Mouse (Mus musculus) stomach, postnatal 0 days (tissue): ENCODE results near the gene Tctex1d2. TPM values are rescaled to one million over a fixed set of nuclear protein-coding genes. Genes with fewer than 3 reads are reported as not detected.

Source experiments
- ATAC-seq: fragments of 200-750 bp; cut with Nextera tagmentation; 2 replicates; pipeline ENCODE4 v1.8.0; 2017; ENCODE audit not compliant: low FRiP score, low TSS enrichment
- DNase-seq: peaks from one replicate; pipeline ENCODE4 v3.0.0-alpha.2; 2016; ENCODE audit warnings: low spot score
- H3K27ac ChIP-seq: fragments of 300-500 bp; sonication (generic); replicated peaks from 2 replicates; pipeline ENCODE4 v1.5.1; 2014; ENCODE audit warnings: mild to moderate bottlenecking, control low read depth
- H3K27me3 ChIP-seq: fragments of 300-500 bp; sonication (generic); 2 replicates; pipeline ENCODE4 v1.6.1; 2014; ENCODE audit warnings: low read length; ENCODE audit not compliant: control insufficient read depth, insufficient read depth
- H3K36me3 ChIP-seq: fragments of 300-500 bp; sonication (generic); 2 replicates; pipeline ENCODE4 v1.6.1; 2014; ENCODE audit warnings: low read length, mixed read lengths; ENCODE audit not compliant: control insufficient read depth, insufficient read depth
- H3K4me1 ChIP-seq: fragments of 300-500 bp; sonication (generic); replicated peaks from 2 replicates; pipeline ENCODE4 v1.6.1; 2014; ENCODE audit warnings: antibody characterized with exemption; ENCODE audit not compliant: control insufficient read depth, insufficient read depth
- H3K4me2 ChIP-seq: fragments of 300-500 bp; sonication (generic); replicated peaks from 2 replicates; pipeline ENCODE4 v1.6.1; 2014; ENCODE audit warnings: low read depth, mild to moderate bottlenecking, control low read depth, moderate library complexity
- H3K4me3 ChIP-seq: fragments of 300-500 bp; sonication (generic); 2 replicates; pipeline ENCODE4 v1.5.1; 2014; ENCODE audit warnings: low read depth, low read length, control low read depth
- H3K9ac ChIP-seq: fragments of 300-500 bp; sonication (generic); 2 replicates; pipeline ENCODE4 v1.6.1; 2014; ENCODE audit warnings: mild to moderate bottlenecking, low read length, control low read depth, mixed read lengths
- H3K9me3 ChIP-seq: fragments of 300-500 bp; sonication (generic); 2 replicates; pipeline ENCODE4 v1.6.1; 2016; ENCODE audit warnings: low read length; ENCODE audit not compliant: control insufficient read depth
- CTCF ChIP-seq: IDR thresholded peaks from 2 replicates; pipeline ENCODE4 v1.5.1; 2016; ENCODE audit warnings: antibody characterized with exemption, low read depth, mild to moderate bottlenecking, moderate library complexity
- EP300 ChIP-seq: optimal IDR thresholded peaks from 2 replicates; pipeline ENCODE3; 2016; ENCODE audit warnings: antibody characterized with exemption
- WGBS: fragments of 180-500 bp; shearing (Covaris S2); extraction: QIAGEN DNeasy Blood & Tissue Kit; methylation state at CpG from one replicate; pipeline ENCODE4 v1.1.7; 2014; 5-methylcytosine and 5-hydroxymethylcytosine counted together
- polyA plus RNA-seq: library from polyadenylated mRNA; unstranded; fragments of >200 nt; fragmentation: Nextera tagmentation; extraction: Ambion mirVana; gene quantifications from 2 replicates; pipeline ENCODE4 v1.2.1, GENCODE M21; 2015

Tctex1d2 gene
- 24.3 and 26.3 TPM in 2 replicates for polyA plus RNA-seq

DNA sequence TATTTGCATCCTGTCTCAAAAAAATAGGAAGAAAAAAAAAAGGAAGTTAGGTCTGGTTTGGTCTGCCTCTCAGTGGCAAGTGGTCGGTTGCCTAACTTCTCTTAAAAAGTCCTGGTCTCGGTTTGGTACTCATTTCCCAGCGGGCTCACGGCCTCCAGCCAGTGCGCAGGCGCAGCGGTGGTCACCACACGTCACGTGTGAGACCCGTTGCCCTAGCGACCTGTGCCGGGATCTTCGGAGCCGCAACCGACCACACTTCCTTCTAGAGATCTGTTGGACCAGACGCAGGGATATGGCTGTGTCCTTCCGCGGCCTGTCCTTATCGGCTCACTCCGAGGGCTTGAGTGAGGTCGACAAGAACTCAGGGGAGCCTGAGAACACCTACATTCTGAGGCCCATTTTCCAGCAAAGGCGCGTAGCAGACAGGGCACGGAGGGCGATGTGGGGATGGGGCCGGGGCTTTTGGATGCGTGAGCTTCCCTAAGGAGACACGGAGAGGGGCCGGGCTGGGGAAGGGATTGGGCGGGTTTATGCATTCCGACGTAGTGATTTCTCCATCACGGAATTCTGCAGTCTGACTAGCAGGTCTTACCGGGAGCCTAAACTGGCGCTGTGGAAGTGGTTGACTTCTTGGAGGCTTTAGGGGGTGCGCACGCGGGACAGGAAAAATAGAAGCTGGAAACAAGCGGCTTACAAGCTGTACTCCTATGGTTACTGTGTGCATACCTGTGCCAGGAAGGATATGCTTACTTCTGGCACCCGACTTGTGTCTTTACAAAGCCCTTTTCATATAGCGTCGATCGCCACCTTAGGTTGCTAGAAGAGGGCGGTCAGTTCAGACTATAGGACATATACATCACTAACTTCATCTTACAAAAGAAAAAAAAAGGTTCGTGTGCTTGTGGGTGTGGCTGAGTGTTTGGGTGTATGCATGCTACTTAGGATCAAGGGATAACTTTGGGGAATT lies at the start of gene Tctex1d2:
TSS of gene Tctex1d2 (plus strand) at position 186 of the 967 bp plus-strand sequence.
- Histone ChIP-seq H3K9me3 (no peaks in the 10 kb centered on the region), H3K4me2 (peak within 1 kb of the TSS; percentile 75), H3K36me3 (no peaks in the 10 kb centered on the region), H3K4me1 (0 out of 2 replicates have a peak, but pooled peaks cover 3% of the 10 kb centered on the region), H3K9ac (peak within 1 kb of the TSS; percentile 72), H3K27ac (peak within 1 kb of the TSS; percentile 89), H3K27me3 (no peaks in the 10 kb centered on the region), H3K4me3 (peak within 1 kb of the TSS; percentile 64)
- DNase-seq = peak; percentile 94
- 1% methylated on average over 45 of the region's 45 CpGs for WGBS
- ATAC-seq = peak; percentile 96
- no peak for TF ChIP-seq CTCF
- TF ChIP-seq EP300 = no peak

DNA sequence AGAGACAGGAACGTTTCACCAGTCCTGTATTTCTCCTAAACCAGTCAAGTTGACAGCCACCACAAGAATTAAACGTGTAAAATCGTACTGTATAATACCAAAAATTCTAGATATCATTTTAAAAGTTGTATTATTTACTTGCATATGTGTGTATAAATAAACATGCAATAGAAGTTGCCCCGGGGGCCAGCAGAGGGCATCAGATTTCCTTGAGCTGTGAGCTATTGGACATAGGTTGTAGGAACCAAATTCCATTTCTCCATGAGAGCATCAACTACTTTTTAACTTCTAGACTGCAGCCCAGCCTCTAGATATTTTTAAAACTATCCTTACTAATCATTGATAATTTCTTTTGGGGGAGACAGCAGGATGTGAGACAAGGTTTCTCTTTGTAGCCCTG lies 48.2 kb upstream of the Tctex1d2 start:
- DNase-seq (peak; percentile 39), ATAC-seq (no peak)
- no peak overlapping the region for H3K4me2 ChIP-seq
- WGBS = 87% methylated on average over 4 of the region's 4 CpGs
- no peaks in the 10 kb centered on the region for H3K4me1 ChIP-seq
- peaks cover 13% of the 10 kb centered on the region for H3K36me3 ChIP-seq
- H3K9me3 ChIP-seq = no peaks in the 10 kb centered on the region
- no peak overlapping the region for H3K27ac ChIP-seq
- H3K27me3 ChIP-seq = no peaks in the 10 kb centered on the region
- H3K4me3 ChIP-seq = no peak overlapping the region
- no peak overlapping the region for H3K9ac ChIP-seq
- peak; percentile 61 for TF ChIP-seq CTCF
- TF ChIP-seq EP300 = no peak

DNA sequence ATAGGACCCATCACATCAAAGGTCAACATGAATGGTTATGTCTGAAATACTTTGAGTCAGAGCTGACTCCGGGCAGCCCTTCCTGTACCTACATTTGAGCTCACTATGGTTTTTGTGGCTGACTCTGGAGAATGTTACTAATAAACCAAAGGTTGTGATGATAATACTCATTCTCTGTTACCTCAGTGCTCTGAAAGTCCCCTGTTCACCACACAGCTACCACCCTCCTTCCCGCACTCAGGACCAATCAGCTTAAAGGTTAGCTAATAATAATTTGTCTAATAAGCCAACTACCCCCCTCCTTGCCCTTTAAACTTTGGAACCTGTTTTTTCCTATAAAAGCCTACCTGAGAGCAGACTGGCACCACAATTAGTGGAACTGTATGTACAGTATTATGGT lies 39.9 kb upstream of the Tctex1d2 start:
- no peak overlapping the region for H3K4me3 ChIP-seq
- no peak for DNase-seq
- no peaks in the 10 kb centered on the region for H3K9me3 ChIP-seq
- TF ChIP-seq EP300 (no peak), CTCF (no peak)
- H3K9ac ChIP-seq = no peak overlapping the region
- no peak overlapping the region for H3K27ac ChIP-seq
- H3K27me3 ChIP-seq = no peaks in the 10 kb centered on the region
- peaks cover 25% of the 10 kb centered on the region for H3K36me3 ChIP-seq
- H3K4me2 ChIP-seq = no peak overlapping the region
- H3K4me1 ChIP-seq = no peaks in the 10 kb centered on the region
- 97% methylated on average over 2 of the region's 2 CpGs for WGBS
- ATAC-seq = no peak

DNA sequence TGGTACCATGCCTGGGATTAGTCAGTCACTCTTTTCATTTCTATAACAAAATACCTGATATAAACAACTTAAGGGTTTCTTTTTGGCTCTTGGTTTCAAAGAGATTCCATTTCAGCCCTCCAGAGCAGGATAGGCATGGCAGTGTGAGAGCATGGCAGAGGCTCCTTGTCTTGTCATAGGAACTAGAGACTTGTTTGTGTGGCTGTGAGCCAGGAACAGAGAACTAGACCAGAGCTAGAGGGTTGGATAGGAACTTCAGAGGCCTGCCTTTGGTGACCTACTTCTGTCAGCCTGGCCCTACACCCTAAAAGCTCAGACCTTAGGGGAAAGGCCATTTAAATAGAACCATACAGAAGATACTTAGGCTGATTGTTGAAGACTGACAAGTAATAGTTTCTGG lies 36.6 kb upstream of the Tctex1d2 start:
- no peaks in the 10 kb centered on the region for H3K9me3 ChIP-seq
- peaks cover 18% of the 10 kb centered on the region for H3K36me3 ChIP-seq
- H3K4me3 ChIP-seq = no peak overlapping the region
- H3K4me2 ChIP-seq = no peak overlapping the region
- no peaks in the 10 kb centered on the region for H3K27me3 ChIP-seq
- no peak for TF ChIP-seq CTCF
- TF ChIP-seq EP300 = no peak
- no peak overlapping the region for H3K9ac ChIP-seq
- ATAC-seq = no peak
- H3K4me1 ChIP-seq = no peaks in the 10 kb centered on the region
- DNase-seq = no peak
- H3K27ac ChIP-seq = no peak overlapping the region

DNA sequence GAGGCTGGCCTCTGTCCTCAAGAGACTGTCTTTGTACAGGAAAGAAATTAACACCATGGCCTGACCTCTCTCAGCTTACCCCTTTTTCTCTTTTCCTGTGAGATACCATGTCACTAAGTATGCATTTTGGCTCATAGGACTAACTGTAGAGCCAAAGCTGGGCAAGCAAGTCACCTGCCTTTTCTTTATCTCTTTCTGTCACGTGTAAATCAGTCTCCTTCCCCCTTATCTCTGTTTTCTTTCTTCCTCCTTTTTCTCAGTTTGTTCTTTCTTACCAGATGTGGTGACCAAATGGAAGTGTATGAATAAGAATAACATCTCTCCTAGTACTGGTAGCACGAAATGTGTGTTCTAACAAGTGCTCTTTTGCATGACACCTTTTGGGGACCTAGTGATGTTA lies 34.6 kb upstream of the Tctex1d2 start:
- no peak overlapping the region for H3K9ac ChIP-seq
- no peak for DNase-seq
- no peaks in the 10 kb centered on the region for H3K4me1 ChIP-seq
- no peak overlapping the region for H3K4me3 ChIP-seq
- ATAC-seq = no peak
- H3K9me3 ChIP-seq = no peaks in the 10 kb centered on the region
- no peaks in the 10 kb centered on the region for H3K27me3 ChIP-seq
- TF ChIP-seq CTCF (no peak), EP300 (no peak)
- no peak overlapping the region for H3K27ac ChIP-seq
- peaks cover 13% of the 10 kb centered on the region for H3K36me3 ChIP-seq
- WGBS = 66% methylated on average over 2 of the region's 2 CpGs
- H3K4me2 ChIP-seq = no peak overlapping the region

DNA sequence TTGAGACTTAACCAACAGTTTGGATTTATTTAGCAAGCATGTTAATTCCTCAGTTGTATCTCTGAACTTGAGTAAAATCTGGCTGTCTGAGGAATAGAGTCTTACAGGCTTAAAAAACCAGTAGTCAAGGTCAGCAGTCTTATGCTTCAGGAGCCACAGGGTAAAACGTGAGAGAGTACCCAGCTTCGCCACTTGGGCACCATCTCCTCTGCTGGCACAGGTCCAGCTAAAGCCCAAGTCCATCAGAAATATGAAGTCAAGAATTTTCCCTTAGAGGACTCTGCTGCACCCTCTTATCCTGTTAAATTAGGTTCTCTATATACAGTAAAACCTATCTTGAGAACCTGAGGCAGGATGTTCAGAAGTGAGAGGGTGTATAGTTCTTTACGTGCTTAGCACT lies 32.7 kb upstream of the Tctex1d2 start:
- Histone ChIP-seq H3K36me3 (peaks cover 10% of the 10 kb centered on the region), H3K27ac (no peak overlapping the region), H3K9ac (no peak overlapping the region), H3K4me3 (no peak overlapping the region), H3K27me3 (no peaks in the 10 kb centered on the region), H3K4me2 (no peak overlapping the region), H3K9me3 (no peaks in the 10 kb centered on the region), H3K4me1 (no peaks in the 10 kb centered on the region)
- no peak for ATAC-seq
- no peak for TF ChIP-seq CTCF
- TF ChIP-seq EP300 = no peak
- DNase-seq = no peak
- WGBS = 85% methylated on average over 3 of the region's 3 CpGs
